Mouse (Mus musculus): ENCODE measurements around the gene 4930512M02Rik. TPM values are rescaled to one million over a fixed set of nuclear protein-coding genes. Genes with fewer than 3 reads are reported as not detected.

The 4930512M02Rik gene
- polyA plus RNA-seq, 2 experiments = not detected

DNA sequence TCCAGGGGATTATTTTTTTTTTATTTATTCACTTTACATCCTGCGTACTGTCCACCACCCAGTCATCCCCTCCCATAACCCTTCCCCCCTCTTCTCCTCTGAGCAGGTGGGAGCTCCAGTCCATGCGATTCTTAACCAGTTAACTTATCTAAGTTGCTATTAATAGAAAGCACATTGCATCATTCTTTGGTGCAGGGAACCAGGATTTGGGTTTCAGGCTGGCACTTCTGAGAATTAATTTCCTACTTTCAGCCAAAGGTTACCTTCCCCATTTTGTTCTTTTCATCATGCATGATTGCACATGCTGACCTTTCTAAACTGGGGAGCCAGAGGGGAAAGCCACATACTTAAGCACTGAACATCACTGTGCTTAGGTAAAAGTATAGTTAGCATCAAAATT is 40.3 kb downstream of the 4930512M02Rik start:
- 34% methylated on average over 2 of the region's 2 CpGs for WGBS (ENCODE audit: insufficient replicate concordance)
- Histone ChIP-seq H3K4me1 (replicated peaks; ENCODE audit: control insufficient read depth in 2 of 2, insufficient read depth in 2 of 2, low read length in 1 of 2) (peaks cover 0 to 7% of the 10 kb centered on the region in 2 experiments; a peak in 1 of 4 replicates), H3K36me3 (replicated peaks; ENCODE audit: control insufficient read depth, insufficient read depth, low read depth) (no peaks in the 10 kb centered on the region), H3K9ac (replicated peaks) (no peak overlapping the region), H3K27me3 (ENCODE audit: control insufficient read depth, insufficient read depth, low read length) (no peaks in the 10 kb centered on the region), H3K9me3 (ENCODE audit: control insufficient read depth, low read length) (no peaks in the 10 kb centered on the region), H3K4me3 (ENCODE audit: insufficient read depth in 1 of 2, low read depth in 2 of 2, low read length in 2 of 2) (no peak overlapping the region), H3K27ac (no peak overlapping the region), H3K4me2 (ENCODE audit: low read depth) (no peak overlapping the region)
- DNase-seq (ENCODE audit: low read depth in 3 of 3, low spot score in 3 of 3) = no peak
- no peak for TF ChIP-seq EP300 (IDR thresholded peaks at IDR 0.05; ENCODE audit: low read depth)
- TF ChIP-seq CTCF (IDR thresholded peaks at IDR 0.05; ENCODE audit: low read depth) = no peak
- no peak for ATAC-seq (ENCODE audit: insufficient read depth)

DNA sequence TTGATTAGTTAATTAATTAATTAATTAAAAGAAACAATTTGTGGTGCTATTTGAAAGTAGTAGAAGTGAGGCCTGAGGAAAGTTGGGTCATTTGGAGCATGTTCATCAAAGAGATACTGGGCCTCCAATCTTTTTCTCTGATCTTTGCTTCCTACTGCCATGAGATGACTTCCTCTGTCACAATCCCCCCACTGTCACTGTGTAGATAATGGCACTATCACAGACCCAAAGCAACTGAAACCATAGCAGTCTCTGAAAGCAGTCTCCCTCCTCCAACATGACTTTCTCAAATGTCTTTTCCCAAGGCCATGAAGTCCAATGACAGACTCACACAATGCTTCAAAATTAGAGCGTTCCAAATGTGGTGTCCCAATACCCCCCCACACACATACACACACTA is 41.2 kb downstream of the 4930512M02Rik start:
- H3K9me3 ChIP-seq (ENCODE audit: control insufficient read depth, low read length) = no peaks in the 10 kb centered on the region

DNA sequence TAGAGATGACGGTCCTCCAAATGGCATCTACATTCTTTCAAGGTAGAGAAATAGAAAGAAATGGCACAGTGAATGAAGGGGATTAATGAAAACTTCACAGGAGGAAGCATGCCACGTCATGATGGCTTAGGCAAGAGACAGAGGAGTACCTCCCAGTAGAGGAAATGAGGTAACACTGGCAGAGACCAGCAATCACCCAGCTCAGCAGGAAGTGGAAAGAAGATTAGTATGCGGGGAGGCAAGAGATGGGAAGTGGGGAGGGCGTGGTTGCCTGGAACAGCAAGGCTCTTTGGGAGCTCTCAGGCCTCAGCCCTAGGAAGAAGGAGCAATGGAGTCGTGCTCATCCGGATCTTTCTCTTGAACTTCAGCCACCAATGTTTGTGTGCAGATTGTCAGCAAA is 53.9 kb downstream of the 4930512M02Rik start:
- ATAC-seq (ENCODE audit: insufficient read depth) = peak; percentile 36; the same call in 1 of the 2 replicates
- 23% methylated on average over 6 of the region's 6 CpGs for WGBS (ENCODE audit: insufficient replicate concordance)
- H3K27ac ChIP-seq = no peak overlapping the region
- no peaks in the 10 kb centered on the region for H3K27me3 ChIP-seq (ENCODE audit: control insufficient read depth, insufficient read depth, low read length)
- DNase-seq (ENCODE audit: low read depth in 3 of 3, low spot score in 3 of 3) = no peak
- H3K4me1 ChIP-seq (replicated peaks; ENCODE audit: control insufficient read depth in 2 of 2, insufficient read depth in 2 of 2, low read length in 1 of 2) = peaks cover 22 to 25% of the 10 kb centered on the region in 2 experiments
- H3K9ac ChIP-seq (replicated peaks) = no peak overlapping the region
- H3K9me3 ChIP-seq (ENCODE audit: control insufficient read depth, low read length) = no peaks in the 10 kb centered on the region
- no peak overlapping the region for H3K4me3 ChIP-seq (ENCODE audit: insufficient read depth in 1 of 2, low read depth in 2 of 2, low read length in 2 of 2)
- H3K36me3 ChIP-seq (replicated peaks; ENCODE audit: control insufficient read depth, insufficient read depth, low read depth) = no peaks in the 10 kb centered on the region
- no peak overlapping the region for H3K4me2 ChIP-seq (ENCODE audit: low read depth)
- TF ChIP-seq EP300 (IDR thresholded peaks at IDR 0.05; ENCODE audit: low read depth) (no peak), CTCF (IDR thresholded peaks at IDR 0.05; ENCODE audit: low read depth) (no peak)

More for the DNA sequence above, 41.2 kb downstream of the 4930512M02Rik start:
- H3K4me2 ChIP-seq (ENCODE audit: low read depth) = no peak overlapping the region
- no peak for ATAC-seq (ENCODE audit: insufficient read depth)
- TF ChIP-seq CTCF (IDR thresholded peaks at IDR 0.05; ENCODE audit: low read depth) (no peak), EP300 (IDR thresholded peaks at IDR 0.05; ENCODE audit: low read depth) (0 out of 2 replicates have a peak, but pooled peaks have one; percentile 9)
- peaks cover 0 to 7% of the 10 kb centered on the region in 2 experiments; a peak in 1 of 4 replicates for H3K4me1 ChIP-seq (replicated peaks; ENCODE audit: control insufficient read depth in 2 of 2, insufficient read depth in 2 of 2, low read length in 1 of 2)
- no peaks in the 10 kb centered on the region for H3K27me3 ChIP-seq (ENCODE audit: control insufficient read depth, insufficient read depth, low read length)
- no peak overlapping the region for H3K4me3 ChIP-seq (ENCODE audit: insufficient read depth in 1 of 2, low read depth in 2 of 2, low read length in 2 of 2)
- no peak for DNase-seq (ENCODE audit: low read depth in 3 of 3, low spot score in 3 of 3)
- H3K9ac ChIP-seq (replicated peaks) = no peak overlapping the region
- WGBS (ENCODE audit: insufficient replicate concordance) = 67% methylated on average over 1 of the region's 1 CpGs
- no peak overlapping the region for H3K27ac ChIP-seq
- no peaks in the 10 kb centered on the region for H3K36me3 ChIP-seq (replicated peaks; ENCODE audit: control insufficient read depth, insufficient read depth, low read depth)

DNA sequence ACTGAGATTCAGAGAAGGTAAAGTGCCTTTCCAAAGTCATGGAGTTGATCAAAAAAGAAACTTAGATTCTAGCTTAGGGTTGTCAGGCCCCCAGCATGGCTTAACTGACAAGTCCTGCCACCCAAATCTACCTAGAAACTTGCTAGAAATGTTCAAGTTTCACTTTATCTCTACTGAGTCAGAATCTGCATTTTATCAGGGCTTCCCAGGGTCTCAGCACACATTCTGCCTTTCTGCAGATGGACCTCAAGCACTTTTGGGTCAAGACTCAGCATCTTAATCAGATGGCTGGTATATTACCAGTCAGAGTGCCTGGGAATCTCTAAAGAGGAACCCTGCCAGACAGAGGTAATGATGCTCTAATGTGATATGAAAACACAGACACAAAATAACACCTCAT is 56.9 kb downstream of the 4930512M02Rik start:
- Histone ChIP-seq H3K27ac (peak overlapping the region; percentile 34), H3K9me3 (ENCODE audit: control insufficient read depth, low read length) (no peaks in the 10 kb centered on the region), H3K4me2 (ENCODE audit: low read depth) (peak overlapping the region; percentile 25), H3K4me3 (ENCODE audit: insufficient read depth in 1 of 2, low read depth in 2 of 2, low read length in 2 of 2) (no peak overlapping the region), H3K4me1 (replicated peaks; ENCODE audit: control insufficient read depth in 2 of 2, insufficient read depth in 2 of 2, low read length in 1 of 2) (peaks cover 25% of the 10 kb centered on the region in 2 experiments), H3K27me3 (ENCODE audit: control insufficient read depth, insufficient read depth, low read length) (no peaks in the 10 kb centered on the region), H3K36me3 (replicated peaks; ENCODE audit: control insufficient read depth, insufficient read depth, low read depth) (no peaks in the 10 kb centered on the region), H3K9ac (replicated peaks) (no peak overlapping the region)
- peak; percentile 79 for ATAC-seq (ENCODE audit: insufficient read depth)
- TF ChIP-seq EP300 (IDR thresholded peaks at IDR 0.05; ENCODE audit: low read depth) (peak; percentile 68), CTCF (IDR thresholded peaks at IDR 0.05; ENCODE audit: low read depth) (no peak)
- DNase-seq (ENCODE audit: low read depth in 3 of 3, low spot score in 3 of 3) = peak in 2 of 3 experiments; percentile 34 to 42

DNA sequence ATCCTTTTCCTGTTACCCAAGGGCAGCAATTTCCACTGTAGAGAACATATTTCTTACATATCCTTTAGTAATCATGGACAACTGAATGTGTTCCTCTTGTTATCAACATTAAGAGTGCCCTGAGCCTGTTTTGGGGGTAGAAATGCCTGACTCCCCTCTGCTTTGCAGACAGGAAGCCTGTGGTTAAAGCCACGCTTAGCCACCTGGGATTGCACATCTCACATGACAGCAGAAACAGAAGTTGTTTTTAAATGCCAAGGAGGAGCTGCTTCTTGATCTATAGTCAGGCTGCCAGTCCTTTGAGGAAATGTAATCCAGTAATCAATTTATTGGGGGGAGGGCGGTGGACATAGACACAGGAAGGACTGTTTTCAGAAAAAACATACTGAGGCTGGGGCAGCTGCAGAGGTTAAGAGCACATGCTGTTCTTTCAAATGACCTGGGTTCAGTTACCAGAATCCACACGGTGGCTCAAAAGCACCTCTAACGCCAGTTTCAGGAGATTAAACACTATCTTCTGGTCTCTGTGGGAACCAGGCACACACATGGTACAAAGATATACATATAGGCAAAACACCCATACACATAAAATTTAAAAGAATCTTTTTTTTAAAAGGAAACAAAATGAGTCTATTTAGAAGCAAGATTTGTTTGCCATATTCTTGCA is 58.0 kb downstream of the 4930512M02Rik start:
- WGBS (ENCODE audit: insufficient replicate concordance) = 8% methylated on average over 4 of the region's 4 CpGs
- no peak overlapping the region for H3K4me3 ChIP-seq (ENCODE audit: insufficient read depth in 1 of 2, low read depth in 2 of 2, low read length in 2 of 2)
- H3K4me1 ChIP-seq (replicated peaks; ENCODE audit: control insufficient read depth in 2 of 2, insufficient read depth in 2 of 2, low read length in 1 of 2) = peaks cover 25 to 29% of the 10 kb centered on the region in 2 experiments
- H3K36me3 ChIP-seq (replicated peaks; ENCODE audit: control insufficient read depth, insufficient read depth, low read depth) = no peaks in the 10 kb centered on the region
- no peaks in the 10 kb centered on the region for H3K27me3 ChIP-seq (ENCODE audit: control insufficient read depth, insufficient read depth, low read length)
- peak overlapping the region; percentile 18 for H3K9ac ChIP-seq (replicated peaks)
- ATAC-seq (ENCODE audit: insufficient read depth) (no peak), DNase-seq (ENCODE audit: low read depth in 3 of 3, low spot score in 3 of 3) (no peak)
- peak overlapping the region; percentile 34; the same call in 1 of the 2 replicates for H3K27ac ChIP-seq
- TF ChIP-seq CTCF (IDR thresholded peaks at IDR 0.05; ENCODE audit: low read depth) (no peak), EP300 (IDR thresholded peaks at IDR 0.05; ENCODE audit: low read depth) (no peak)
- no peaks in the 10 kb centered on the region for H3K9me3 ChIP-seq (ENCODE audit: control insufficient read depth, low read length)
- no peak overlapping the region for H3K4me2 ChIP-seq (ENCODE audit: low read depth)
